Mouse (Mus musculus) frontal cortex, adult (tissue): ENCODE results near the gene Gabbr2.

Experiments
- ATAC-seq: cut with Nextera tagmentation; 2 replicates; pipeline ENCODE4 v1.9.2; 2017; ENCODE audit warnings: mild to moderate bottlenecking, moderate library complexity, mixed read lengths; ENCODE audit not compliant: low TSS enrichment

The Gabbr2 gene

GRCm38 (mm10) chr4:46916786-46917185, 74.9 kb downstream of the Gabbr2 start:
- ATAC-seq, result no peak

DNA sequence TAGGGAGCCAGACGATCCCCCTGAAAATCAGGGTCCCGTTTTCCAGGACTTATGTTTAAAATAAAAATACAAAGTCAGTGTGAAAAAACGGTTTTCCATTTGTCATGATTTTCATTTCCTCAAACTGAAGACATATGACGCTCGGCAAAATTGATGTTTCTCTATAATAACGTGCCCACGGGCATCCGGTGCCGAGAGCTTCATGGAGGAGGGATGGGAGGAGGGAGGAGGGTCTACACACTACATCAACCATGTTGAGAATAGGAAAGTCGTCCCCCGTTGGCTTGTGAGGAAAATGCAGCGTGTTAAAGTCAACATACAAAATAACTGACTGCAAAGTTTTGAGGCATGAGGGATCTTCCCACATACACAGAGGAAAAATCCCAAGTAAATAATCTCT, 75.7 kb downstream of the Gabbr2 start:
- ATAC-seq, result no peak

GRCm38 (mm10) chr4:46915476-46915875, 76.2 kb downstream of the Gabbr2 start:
- ATAC-seq, result no peak

DNA sequence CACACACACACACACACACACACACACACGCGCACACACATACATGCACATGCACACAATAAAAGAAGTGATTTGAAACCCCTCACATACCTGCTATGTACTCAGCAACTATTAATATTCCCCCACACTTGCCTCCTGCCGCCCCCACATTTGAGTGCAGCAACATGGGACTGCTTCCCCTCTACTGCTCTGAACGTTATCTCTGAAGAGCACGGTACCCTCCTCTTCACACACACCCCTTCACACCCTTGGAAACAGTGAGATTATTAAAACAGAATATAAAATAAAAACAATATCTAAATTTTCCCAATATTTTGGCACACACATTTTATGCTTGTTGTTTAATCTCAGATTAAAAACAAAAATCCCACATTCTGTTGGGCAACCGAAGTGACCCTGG, 77.1 kb downstream of the Gabbr2 start:
- ATAC-seq, result no peak

- no peak for ATAC-seq
Observed at GRCm38 (mm10) chr4:46906036-46906691, 85.5 kb downstream of the Gabbr2 start.

- ATAC-seq, result peak; percentile 50; the same call in 1 of the 2 replicates
Observed at GRCm38 (mm10) chr4:46905152-46905551, 86.5 kb downstream of the Gabbr2 start.

GRCm38 (mm10) chr4:46904129-46904528, 87.5 kb downstream of the Gabbr2 start:
- no peak for ATAC-seq

DNA sequence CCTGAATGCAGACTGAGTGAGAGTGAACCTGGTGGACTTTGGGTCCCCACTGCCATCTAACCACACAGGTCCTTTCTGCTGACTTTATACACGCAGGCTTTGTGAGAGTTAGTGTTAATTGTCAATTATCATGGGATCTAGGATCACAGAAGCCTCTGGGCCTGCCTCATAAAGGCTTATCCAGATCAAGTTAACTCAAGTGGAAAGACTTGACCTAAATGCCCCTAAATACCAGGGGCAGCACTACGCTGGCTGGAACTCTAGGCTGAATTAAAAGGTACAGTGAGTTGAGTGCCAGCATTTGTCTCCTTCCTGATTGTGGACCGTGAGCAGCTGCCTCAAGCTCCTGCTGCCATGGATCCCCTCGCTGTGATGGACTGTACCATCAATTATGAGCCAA, 93.1 kb downstream of the Gabbr2 start:
- no peak for ATAC-seq

- no peak for ATAC-seq
Observed at GRCm38 (mm10) chr4:46897634-46898399, 93.9 kb downstream of the Gabbr2 start.

DNA sequence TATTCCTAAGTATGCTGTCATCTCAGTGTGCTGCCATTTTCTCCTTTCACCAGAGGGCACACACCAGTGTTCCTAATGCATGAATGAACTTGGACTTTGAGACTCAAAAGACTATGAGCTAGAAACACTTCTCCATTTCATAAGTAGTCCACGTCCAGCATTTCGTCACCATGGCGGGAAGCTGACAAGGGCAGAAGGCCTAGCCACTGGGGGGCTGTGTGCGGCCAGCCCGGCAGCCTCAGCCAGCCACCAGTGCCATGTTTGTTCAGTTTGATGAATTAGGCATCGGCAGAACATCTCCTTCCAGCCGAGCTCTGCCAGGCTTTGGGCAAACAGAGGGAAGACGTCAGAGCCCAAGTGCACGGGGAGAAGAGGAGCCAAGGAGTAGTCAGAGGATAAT, 97.5 kb downstream of the Gabbr2 start:
- no peak for ATAC-seq

- ATAC-seq, result no peak
Observed at GRCm38 (mm10) chr4:46889175-46889574, 102.5 kb downstream of the Gabbr2 start.

GRCm38 (mm10) chr4:46885627-46886383, 105.9 kb downstream of the Gabbr2 start:
- ATAC-seq, result peak; percentile 36

DNA sequence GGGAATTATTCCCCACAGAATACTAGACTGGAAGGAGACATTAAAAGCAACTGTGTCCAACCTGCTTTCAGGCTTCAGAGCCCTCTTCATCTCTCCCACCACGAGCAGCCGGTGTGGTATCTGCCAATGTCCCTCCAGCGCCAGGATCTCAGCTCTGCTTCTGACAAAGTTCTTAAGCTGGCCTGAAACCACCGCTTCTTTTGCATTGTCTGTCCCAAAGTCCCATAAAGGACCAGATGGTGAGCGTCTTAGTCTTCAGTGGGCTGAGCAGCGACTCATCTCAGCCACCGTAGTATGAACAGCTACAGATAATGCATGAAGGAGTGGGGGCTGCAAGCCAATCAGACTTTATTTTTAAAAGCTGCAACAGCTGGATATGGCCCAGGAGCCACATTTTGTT, 107.5 kb downstream of the Gabbr2 start:
- no peak for ATAC-seq

- ATAC-seq, result 0 out of 2 replicates have a peak, but pooled peaks have one; percentile 1
Observed at GRCm38 (mm10) chr4:46883546-46883945, 108.1 kb downstream of the Gabbr2 start.

GRCm38 (mm10) chr4:46883047-46883446, 108.6 kb downstream of the Gabbr2 start:
- no peak for ATAC-seq

- no peak for ATAC-seq
Observed at GRCm38 (mm10) chr4:46881271-46881670, 110.4 kb downstream of the Gabbr2 start.

- no peak for ATAC-seq
Observed at GRCm38 (mm10) chr4:46879943-46880342, 111.7 kb downstream of the Gabbr2 start.

DNA sequence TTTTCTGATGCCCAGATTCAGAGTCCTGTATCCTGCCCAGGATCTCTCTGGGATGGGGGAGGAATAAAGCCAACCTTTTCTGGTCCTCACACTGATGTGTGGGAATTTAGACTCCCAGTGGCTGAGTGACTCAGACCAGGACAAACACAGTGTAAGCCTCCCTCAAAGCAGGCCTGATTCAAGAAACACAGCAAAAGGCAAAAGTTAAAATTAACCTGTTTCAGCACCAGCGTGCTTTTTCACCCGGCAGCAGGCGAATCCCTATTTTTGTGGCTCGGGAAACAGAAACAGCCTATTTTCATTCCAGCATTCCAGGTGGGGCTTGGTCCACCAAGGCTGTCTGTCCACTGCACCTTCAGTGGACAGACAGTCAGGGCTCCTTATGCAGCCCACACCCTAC, 118.9 kb downstream of the Gabbr2 start:
- ATAC-seq, result peak; percentile 62

- ATAC-seq, result no peak
Observed at GRCm38 (mm10) chr4:46870157-46870556, 121.5 kb downstream of the Gabbr2 start.

DNA sequence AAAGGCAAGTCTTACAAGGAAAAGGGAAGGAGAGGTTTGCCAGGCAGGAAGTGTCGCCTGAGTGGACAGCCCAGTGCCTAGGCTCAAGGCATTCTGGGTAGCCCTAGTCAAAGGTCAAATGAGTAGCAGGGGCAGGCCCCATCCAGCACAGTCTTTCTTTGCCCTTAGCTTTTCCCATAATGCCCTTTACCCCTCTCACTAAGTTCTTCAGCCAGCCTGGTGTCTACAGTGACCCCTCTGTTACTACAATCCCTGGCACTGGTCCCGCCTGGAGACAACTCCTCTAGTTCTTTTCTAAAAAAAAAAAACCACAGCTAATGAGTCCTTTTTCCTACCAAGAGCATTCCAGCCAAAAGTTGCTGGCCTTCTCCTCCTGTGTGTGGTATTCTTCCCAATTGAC, 122.3 kb downstream of the Gabbr2 start:
- no peak for ATAC-seq

DNA sequence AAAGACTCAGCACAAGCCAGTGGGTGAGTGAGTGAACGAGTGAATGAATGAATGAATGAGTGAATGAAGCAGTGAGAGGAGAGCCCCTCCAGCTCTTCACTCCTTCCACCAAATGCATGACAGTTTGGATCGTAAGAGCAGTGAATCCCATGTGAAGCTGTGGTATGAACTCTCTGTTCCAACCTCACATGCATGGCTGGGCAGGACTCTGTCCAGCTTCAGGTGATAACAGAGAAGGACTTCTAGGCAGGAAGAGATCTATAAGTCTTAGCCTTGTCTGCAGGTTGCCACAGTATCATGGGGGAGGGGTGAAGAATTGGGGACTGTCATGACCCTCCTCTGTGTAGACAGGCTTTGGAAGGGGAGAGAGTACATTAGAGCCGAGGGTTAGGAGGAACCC, 122.8 kb downstream of the Gabbr2 start:
- ATAC-seq, result no peak

- no peak for ATAC-seq
Observed at GRCm38 (mm10) chr4:46868181-46868580, 123.5 kb downstream of the Gabbr2 start.

GRCm38 (mm10) chr4:46867779-46868178, 123.9 kb downstream of the Gabbr2 start:
- no peak for ATAC-seq
